Mouse (Mus musculus) bone marrow macrophage, adult 2 months (primary cell): ENCODE measurements around the gene Sfta2. TPM values are rescaled to one million over a fixed set of nuclear protein-coding genes. Genes with fewer than 3 reads are reported as not detected.
A peak's percentile ranks its signal among the peaks of the same experiment; 100 is the strongest.

ENCODE experiments used
- H3K27ac ChIP-seq: 2 replicates; pipeline ENCODE4 v1.5.1; 2012; ENCODE audit warnings: low read depth, low read length; ENCODE audit not compliant: insufficient read depth
- H3K4me1 ChIP-seq: 2 replicates; pipeline ENCODE4 v1.6.1; 2012; ENCODE audit warnings: low read length; ENCODE audit not compliant: control insufficient read depth, insufficient read depth
- H3K4me3 ChIP-seq: 2 replicates; pipeline ENCODE4 v1.5.1; 2012; ENCODE audit warnings: mild to moderate bottlenecking, low read length, moderate library complexity; ENCODE audit not compliant: insufficient read depth
- CTCF ChIP-seq: IDR thresholded peaks from 2 replicates; pipeline ENCODE4 v1.5.1; 2012; ENCODE audit warnings: low read depth, mild to moderate bottlenecking, low read length, moderate library complexity
- POLR2A ChIP-seq: IDR thresholded peaks from 2 replicates; pipeline ENCODE4 v1.6.1; 2012; ENCODE audit warnings: mild to moderate bottlenecking, low read depth, low read length, borderline replicate concordance
- polyA plus RNA-seq: library from polyadenylated mRNA; stranded (reverse); fragments of >200 nt; gene quantifications from 2 replicates; pipeline ENCODE4 v1.2.4, GENCODE M21; 2012; ENCODE audit not compliant: missing spikeins, insufficient read depth, insufficient read length

The Sfta2 gene
- polyA plus RNA-seq, 1 experiment: not detected

- Histone ChIP-seq H3K4me3 (peak overlapping the region; percentile 37), H3K4me1 (no peaks in the 10 kb centered on the region), H3K27ac (no peak overlapping the region)
- TF ChIP-seq CTCF (peak; percentile 96), POLR2A (no peak)
Observed at GRCm38 (mm10) chr17:35635699-35636111, 34.4 kb downstream of the Sfta2 start.

- no peaks in the 10 kb centered on the region for H3K4me1 ChIP-seq
- TF ChIP-seq POLR2A (no peak), CTCF (no peak)
- H3K27ac ChIP-seq: no peak overlapping the region
- no peak overlapping the region for H3K4me3 ChIP-seq
Observed at GRCm38 (mm10) chr17:35636363-35636762, 35.0 kb downstream of the Sfta2 start.

GRCm38 (mm10) chr17:35638475-35639190 lies 37.3 kb downstream of the Sfta2 start:
- Histone ChIP-seq H3K4me3 (no peak overlapping the region), H3K27ac (no peak overlapping the region), H3K4me1 (no peaks in the 10 kb centered on the region)
- TF ChIP-seq CTCF (no peak), POLR2A (no peak)

- Histone ChIP-seq H3K4me3 (no peak overlapping the region), H3K4me1 (no peaks in the 10 kb centered on the region), H3K27ac (no peak overlapping the region)
- no peak for TF ChIP-seq CTCF
- TF ChIP-seq POLR2A: no peak
Observed at GRCm38 (mm10) chr17:35639352-35639751, 38.0 kb downstream of the Sfta2 start.

GRCm38 (mm10) chr17:35643609-35644236 lies 42.4 kb downstream of the Sfta2 start, which contains the start of gene Mucl3:
Gene Mucl3 (minus strand): TSS chr17:35643695.
- no peak for TF ChIP-seq POLR2A
- no peak for TF ChIP-seq CTCF

GRCm38 (mm10) chr17:35649429-35649828 lies 48.1 kb downstream of the Sfta2 start:
- Histone ChIP-seq H3K27ac (no peak overlapping the region), H3K4me1 (no peaks in the 10 kb centered on the region), H3K4me3 (no peak overlapping the region)
- TF ChIP-seq POLR2A: no peak
- TF ChIP-seq CTCF: no peak

More at GRCm38 (mm10) chr17:35643609-35644236, 42.4 kb downstream of the Sfta2 start, which contains the start of gene Mucl3:
- Histone ChIP-seq H3K4me3 (no peak within 1 kb of the TSS), H3K4me1 (no peaks in the 10 kb centered on the region), H3K27ac (no peak within 1 kb of the TSS)

- Histone ChIP-seq H3K4me3 (no peak overlapping the region), H3K27ac (no peak overlapping the region), H3K4me1 (no peaks in the 10 kb centered on the region)
- no peak for TF ChIP-seq CTCF
- TF ChIP-seq POLR2A: no peak
Observed at GRCm38 (mm10) chr17:35653086-35653485, 51.7 kb downstream of the Sfta2 start.

GRCm38 (mm10) chr17:35665957-35666515 lies 64.7 kb downstream of the Sfta2 start:
- peaks cover 3% of the 10 kb centered on the region; the same call in 1 of the 2 replicates for H3K4me1 ChIP-seq
- TF ChIP-seq POLR2A: no peak
- TF ChIP-seq CTCF: peak; percentile 51
- H3K4me3 ChIP-seq: no peak overlapping the region
- no peak overlapping the region for H3K27ac ChIP-seq

GRCm38 (mm10) chr17:35666851-35667256 lies 65.5 kb downstream of the Sfta2 start:
- Histone ChIP-seq H3K4me1 (peaks cover 3% of the 10 kb centered on the region; the same call in 1 of the 2 replicates), H3K27ac (peak overlapping the region; percentile 54), H3K4me3 (peak overlapping the region; percentile 96)
- TF ChIP-seq CTCF (no peak), POLR2A (no peak)
